Mouse (Mus musculus) hindbrain, embryonic 10.5 days (tissue): ENCODE results near the gene Gm45837. TPM values are rescaled to one million over a fixed set of nuclear protein-coding genes. Genes with fewer than 3 reads are reported as not detected.
A peak's percentile ranks its signal among the peaks of the same experiment; 100 is the strongest.

ENCODE experiments used
- DNase-seq: peaks from one replicate; pipeline ENCODE4 v3.0.0-alpha.2; 2017; ENCODE audit warnings: low spot score
- H3K27ac ChIP-seq: fragments of 300-500 bp; sonication (generic); 2 replicates; pipeline ENCODE4 v1.5.1; 2016; ENCODE audit warnings: mild to moderate bottlenecking, moderate library complexity
- H3K27me3 ChIP-seq: fragments of 300-500 bp; sonication (generic); 2 replicates; pipeline ENCODE4 v1.6.1; 2016; ENCODE audit warnings: mild to moderate bottlenecking; ENCODE audit not compliant: poor library complexity, insufficient read depth, severe bottlenecking
- H3K36me3 ChIP-seq: fragments of 300-500 bp; sonication (generic); 2 replicates; pipeline ENCODE4 v1.6.1; 2016; ENCODE audit warnings: mild to moderate bottlenecking, moderate library complexity
- H3K4me1 ChIP-seq: fragments of 300-500 bp; sonication (generic); replicated peaks from 2 replicates; pipeline ENCODE4 v1.6.1; 2016; ENCODE audit warnings: mild to moderate bottlenecking
- H3K4me3 ChIP-seq: fragments of 300-500 bp; sonication (generic); 2 replicates; pipeline ENCODE4 v1.5.1; 2016; ENCODE audit warnings: mild to moderate bottlenecking, moderate library complexity
- H3K9me3 ChIP-seq: fragments of 300-500 bp; sonication (generic); 2 replicates; pipeline ENCODE4 v1.6.1; 2016; ENCODE audit warnings: mild to moderate bottlenecking, moderate library complexity
- WGBS: fragments of 180-500 bp; shearing (Covaris S2); methylation state at CpG from one replicate; pipeline ENCODE4 v1.1.7; 2016; 5-methylcytosine and 5-hydroxymethylcytosine counted together
- polyA plus RNA-seq: library from polyadenylated mRNA; unstranded; fragments of >200 nt; fragmentation: Nextera tagmentation; extraction: Ambion mirVana; gene quantifications from 2 replicates; pipeline ENCODE4 v1.2.1, GENCODE M21; 2016

The Gm45837 gene
- polyA plus RNA-seq, 1 experiment from 2014 or later: 1.3 TPM

DNA sequence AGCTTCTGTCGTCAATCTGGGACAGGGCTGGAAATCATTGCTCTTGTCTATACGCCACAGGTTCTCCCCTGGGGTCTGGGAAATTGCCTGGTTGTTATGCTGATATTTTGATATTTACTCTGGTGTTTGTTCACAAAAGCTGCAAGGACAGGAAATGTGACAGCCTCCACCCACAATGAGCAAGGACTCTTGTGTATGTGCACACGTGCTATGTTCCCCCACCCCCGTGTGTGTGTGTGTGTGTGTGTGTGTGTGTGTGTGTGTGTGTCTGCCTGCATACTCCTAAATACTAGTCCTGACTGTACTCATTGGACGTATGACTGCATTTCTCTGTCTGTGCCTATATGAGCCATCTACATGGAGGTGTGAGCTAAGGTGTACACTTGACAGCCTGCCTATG lies 67.4 kb downstream of the Gm45837 start:
- WGBS: 75% methylated on average over 5 of the region's 5 CpGs
- Histone ChIP-seq H3K4me3 (no peak overlapping the region), H3K27me3 (no peaks in the 10 kb centered on the region), H3K27ac (no peak overlapping the region), H3K36me3 (no peaks in the 10 kb centered on the region), H3K4me1 (peaks cover 33% of the 10 kb centered on the region), H3K9me3 (no peaks in the 10 kb centered on the region)
- no peak for DNase-seq

DNA sequence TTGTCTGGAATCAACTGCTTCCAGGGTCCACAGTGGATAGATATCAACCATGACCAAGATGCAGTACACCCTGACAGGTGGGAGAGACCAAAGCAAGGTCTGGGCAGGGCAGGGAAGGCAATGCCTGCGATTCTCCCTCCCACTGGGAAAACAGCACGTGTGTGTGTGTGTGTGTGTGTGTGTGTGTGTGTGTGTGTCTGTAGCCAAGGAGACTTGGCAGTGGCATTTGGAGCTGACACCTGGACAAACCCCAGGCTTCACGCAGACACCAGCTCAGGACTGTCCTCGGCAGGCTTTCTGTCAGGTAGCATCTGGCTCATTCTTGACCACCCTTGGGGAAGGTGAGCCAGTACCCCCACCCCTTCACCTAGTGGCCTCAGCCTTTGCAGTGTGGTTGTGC lies 69.2 kb downstream of the Gm45837 start:
- Histone ChIP-seq H3K4me3 (no peak overlapping the region), H3K27me3 (no peaks in the 10 kb centered on the region), H3K36me3 (no peaks in the 10 kb centered on the region), H3K9me3 (no peaks in the 10 kb centered on the region), H3K27ac (no peak overlapping the region), H3K4me1 (peaks cover 38% of the 10 kb centered on the region)
- 86% methylated on average over 4 of the region's 4 CpGs for WGBS
- no peak for DNase-seq

DNA sequence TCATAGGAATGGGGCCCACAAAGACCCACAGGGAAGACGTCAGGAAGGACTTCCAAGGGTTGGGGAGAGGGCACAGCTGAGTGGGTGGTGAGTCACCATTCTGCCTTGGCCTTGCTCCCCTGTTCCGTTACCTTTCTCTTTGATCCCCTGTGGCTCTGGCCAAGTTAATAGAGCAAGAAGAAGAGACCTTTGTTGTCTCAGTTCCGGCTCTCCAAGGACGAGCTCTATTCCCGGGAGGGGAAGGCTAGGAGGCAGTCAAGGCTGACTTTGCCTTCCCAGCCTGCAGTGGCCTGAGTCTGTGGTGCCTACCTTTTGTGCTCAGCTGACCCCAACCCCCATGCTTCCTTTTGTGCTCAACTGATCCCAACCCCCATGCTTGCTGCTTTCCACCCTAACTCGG lies 70.0 kb downstream of the Gm45837 start:
- no peak for DNase-seq
- H3K9me3 ChIP-seq: no peaks in the 10 kb centered on the region
- peaks cover 38% of the 10 kb centered on the region for H3K4me1 ChIP-seq
- H3K36me3 ChIP-seq: no peaks in the 10 kb centered on the region
- H3K27ac ChIP-seq: no peak overlapping the region
- WGBS: 57% methylated on average over 6 of the region's 6 CpGs
- H3K4me3 ChIP-seq: no peak overlapping the region
- no peaks in the 10 kb centered on the region for H3K27me3 ChIP-seq

DNA sequence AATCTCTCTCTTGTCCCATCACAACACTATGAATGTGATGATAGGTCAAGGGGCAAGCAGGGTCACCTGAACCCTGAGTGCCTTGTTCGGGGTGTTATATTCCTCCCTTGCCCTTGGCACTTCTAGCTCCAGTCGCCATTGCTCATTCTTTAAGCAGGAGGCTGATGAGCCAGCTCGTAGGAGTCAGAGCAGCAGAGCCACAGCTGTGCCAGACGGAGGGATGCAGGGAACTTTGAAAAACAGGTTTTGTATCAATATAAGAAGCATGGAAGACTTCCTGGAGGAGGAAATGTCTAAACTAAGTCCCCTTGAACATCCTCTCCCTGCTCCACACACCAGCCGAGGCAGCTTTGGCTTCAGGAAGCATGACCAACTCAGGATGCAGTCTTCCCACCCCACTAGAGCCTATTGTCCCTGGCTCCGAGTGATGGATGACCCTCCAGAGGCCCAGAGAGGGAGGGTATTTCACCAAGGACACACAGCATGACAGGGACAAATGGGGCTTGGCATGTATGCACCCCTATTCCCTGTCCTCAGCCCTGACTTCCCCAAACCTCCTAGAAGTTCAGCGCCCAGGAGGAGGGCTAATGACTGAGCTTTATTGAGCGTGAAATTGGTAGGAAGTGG lies 71.3 kb downstream of the Gm45837 start:
- no peak overlapping the region for H3K4me3 ChIP-seq
- 63% methylated on average over 8 of the region's 8 CpGs for WGBS
- H3K27me3 ChIP-seq: no peaks in the 10 kb centered on the region
- no peaks in the 10 kb centered on the region for H3K9me3 ChIP-seq
- no peak for DNase-seq
- no peak overlapping the region for H3K27ac ChIP-seq
- no peaks in the 10 kb centered on the region for H3K36me3 ChIP-seq
- H3K4me1 ChIP-seq: peaks cover 38% of the 10 kb centered on the region

DNA sequence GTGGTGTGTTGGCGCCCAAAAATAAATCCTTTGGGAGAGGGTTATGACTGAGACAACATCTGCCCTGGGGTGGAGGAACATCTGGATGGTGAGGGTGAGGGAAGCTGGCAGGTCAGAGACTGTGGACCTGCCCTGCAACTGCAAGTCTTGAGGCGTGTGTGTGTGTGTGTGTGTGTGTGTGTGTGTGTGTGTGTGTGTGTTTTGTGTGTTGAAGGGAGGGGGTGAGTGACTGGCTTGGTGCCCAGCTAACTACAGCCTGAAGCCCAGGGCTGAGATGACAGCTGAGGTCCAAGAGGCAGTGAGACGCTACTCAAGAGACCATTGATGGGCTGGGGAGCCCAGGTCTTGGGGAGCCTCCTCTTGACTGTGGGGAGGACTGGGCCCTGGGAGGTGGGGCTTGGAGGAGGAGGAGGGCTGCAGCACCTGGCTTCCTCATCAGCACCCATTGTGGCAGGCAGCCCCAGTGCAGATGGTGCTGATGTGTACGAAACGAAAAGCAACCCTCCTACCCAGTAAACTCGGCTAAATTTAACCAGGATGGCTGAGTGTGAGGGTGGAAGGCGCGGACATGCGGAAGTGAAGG lies 71.9 kb downstream of the Gm45837 start:
- Histone ChIP-seq H3K36me3 (no peaks in the 10 kb centered on the region), H3K9me3 (no peaks in the 10 kb centered on the region), H3K4me1 (peaks cover 38% of the 10 kb centered on the region), H3K27ac (no peak overlapping the region; the same call in none of the 2 replicates), H3K27me3 (no peaks in the 10 kb centered on the region), H3K4me3 (no peak overlapping the region)
- DNase-seq: no peak
- 81% methylated on average over 9 of the region's 9 CpGs for WGBS

DNA sequence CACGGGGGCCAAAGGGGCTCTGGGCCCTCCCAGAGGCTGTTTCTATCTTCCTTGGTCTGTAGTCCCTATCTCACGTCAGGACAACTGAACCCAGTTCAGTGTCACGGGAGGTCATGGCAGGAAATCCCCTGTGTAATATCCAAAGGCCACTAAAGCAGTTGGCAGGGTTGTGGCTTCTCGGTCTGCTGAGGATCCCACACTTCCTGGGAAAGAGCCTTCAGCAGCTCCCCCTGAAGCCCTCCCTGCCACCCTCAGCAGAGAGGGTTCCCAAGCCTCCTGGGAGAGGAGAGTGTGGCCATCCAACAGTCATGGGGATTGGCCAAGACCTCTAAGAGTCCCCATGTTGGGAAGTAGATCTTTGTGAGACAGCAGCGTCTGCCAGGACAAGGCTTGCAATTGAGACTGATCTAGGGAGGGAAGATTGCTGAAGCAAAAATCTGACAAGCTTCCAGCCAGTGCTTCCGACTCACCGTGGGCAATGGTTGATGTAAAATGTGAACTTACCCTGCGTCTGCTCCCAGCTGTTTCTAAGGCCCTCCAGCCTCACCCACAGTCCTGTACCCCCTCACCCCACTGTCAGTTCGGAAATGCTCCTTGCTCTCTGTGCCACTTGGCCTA lies 72.9 kb downstream of the Gm45837 start:
- Histone ChIP-seq H3K36me3 (no peaks in the 10 kb centered on the region), H3K4me1 (peaks cover 32% of the 10 kb centered on the region), H3K4me3 (no peak overlapping the region), H3K9me3 (no peaks in the 10 kb centered on the region), H3K27me3 (no peaks in the 10 kb centered on the region), H3K27ac (0 out of 2 replicates have a peak overlapping the region, but pooled peaks have one; percentile 4)
- 74% methylated on average over 9 of the region's 9 CpGs for WGBS
- DNase-seq: no peak

DNA sequence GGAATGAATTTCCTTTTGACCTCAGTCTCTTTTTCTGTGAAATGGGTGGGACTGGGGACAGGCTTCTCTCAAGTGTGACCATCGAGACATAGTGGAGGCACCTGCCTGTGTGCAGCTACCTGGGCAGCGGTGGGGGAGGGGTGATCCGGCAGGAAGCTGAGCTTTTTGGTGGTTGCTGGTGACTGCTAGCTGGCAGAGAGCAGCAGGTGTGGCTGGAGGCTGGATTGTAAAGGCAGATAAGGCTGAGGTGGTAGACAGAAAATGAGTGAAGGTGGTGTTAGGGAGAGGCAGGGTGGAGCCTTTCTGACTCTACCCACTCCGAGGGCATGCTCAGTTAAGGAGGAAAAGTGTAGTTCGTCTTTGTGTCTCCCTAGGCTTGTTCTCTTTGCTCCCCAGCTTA lies 76.4 kb downstream of the Gm45837 start:
- DNase-seq: no peak
- H3K9me3 ChIP-seq: no peaks in the 10 kb centered on the region
- no peak overlapping the region for H3K27ac ChIP-seq
- 83% methylated on average over 5 of the region's 5 CpGs for WGBS
- H3K27me3 ChIP-seq: no peaks in the 10 kb centered on the region
- no peak overlapping the region for H3K4me3 ChIP-seq
- H3K4me1 ChIP-seq: peaks cover 21% of the 10 kb centered on the region; the same call in 1 of the 2 replicates
- no peaks in the 10 kb centered on the region for H3K36me3 ChIP-seq

DNA sequence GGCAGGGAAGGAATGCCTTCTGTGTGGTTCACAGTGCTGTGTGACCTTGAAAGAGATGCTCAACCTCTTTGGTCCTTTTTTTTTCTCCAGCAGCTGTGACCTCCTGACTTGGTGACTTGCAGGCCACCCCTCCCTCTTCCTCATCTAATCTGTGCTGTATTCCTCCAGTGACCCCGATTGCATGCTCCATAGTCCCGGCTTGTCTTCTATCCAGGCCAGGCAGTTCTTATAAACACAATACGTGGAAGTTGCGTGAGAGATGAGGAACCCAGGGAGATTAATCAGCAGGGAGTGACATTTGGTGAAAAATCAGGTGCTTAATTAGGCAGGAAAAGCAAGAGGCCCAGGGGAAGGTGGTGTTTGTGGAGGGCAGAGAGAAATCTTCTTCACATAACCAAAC lies 80.3 kb downstream of the Gm45837 start:
- no peak for DNase-seq
- Histone ChIP-seq H3K27me3 (no peaks in the 10 kb centered on the region), H3K4me1 (peaks cover 4% of the 10 kb centered on the region; the same call in 1 of the 2 replicates), H3K27ac (no peak overlapping the region), H3K4me3 (no peak overlapping the region), H3K36me3 (no peaks in the 10 kb centered on the region), H3K9me3 (no peaks in the 10 kb centered on the region)
- 69% methylated on average over 4 of the region's 4 CpGs for WGBS

DNA sequence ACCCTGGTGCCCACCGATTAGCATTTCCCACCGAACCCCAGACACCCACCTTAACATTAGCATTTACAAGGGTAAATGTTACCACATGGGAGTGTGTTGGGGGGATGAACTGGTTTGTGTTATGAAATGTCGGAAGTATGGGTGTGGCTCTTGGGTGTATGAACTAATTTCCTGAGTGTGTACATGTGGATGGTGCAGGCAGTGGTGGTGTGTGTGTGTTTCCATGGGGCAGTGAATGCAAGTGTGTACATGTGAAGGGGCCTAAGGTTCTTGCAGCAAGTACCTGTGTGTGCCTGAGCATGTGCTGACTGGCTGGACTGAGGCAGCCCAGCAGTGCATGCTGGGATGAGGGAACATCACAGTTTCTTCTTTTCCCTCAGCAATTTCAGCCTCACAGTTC lies 87.7 kb downstream of the Gm45837 start:
- H3K9me3 ChIP-seq: peaks cover 3% of the 10 kb centered on the region
- peaks cover 20% of the 10 kb centered on the region for H3K4me1 ChIP-seq
- 93% methylated on average over 3 of the region's 3 CpGs for WGBS
- no peak overlapping the region for H3K27ac ChIP-seq
- H3K4me3 ChIP-seq: no peak overlapping the region
- no peak for DNase-seq
- H3K27me3 ChIP-seq: peaks cover 17% of the 10 kb centered on the region
- no peaks in the 10 kb centered on the region for H3K36me3 ChIP-seq

DNA sequence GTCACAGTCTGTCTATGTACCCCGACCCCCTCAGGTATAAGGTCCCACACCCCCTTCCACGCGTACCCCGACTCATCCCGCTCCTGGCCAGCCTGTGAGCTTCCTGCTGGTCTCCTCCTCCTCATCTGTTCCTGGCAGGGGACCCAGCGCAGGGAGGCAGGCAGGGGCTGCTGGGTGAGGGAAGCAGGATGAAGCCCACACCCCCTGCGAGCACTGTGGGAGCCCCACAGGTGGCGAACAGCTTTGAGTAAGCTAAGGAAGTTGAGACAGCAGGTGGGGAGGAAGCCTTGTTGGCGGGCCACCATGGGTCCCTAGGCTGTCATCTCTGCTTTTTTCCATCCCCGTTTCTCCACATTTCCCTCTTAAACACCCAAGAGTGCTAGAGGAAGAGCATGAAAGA lies 88.6 kb downstream of the Gm45837 start:
- 41% methylated on average over 10 of the region's 10 CpGs for WGBS
- peaks cover 29% of the 10 kb centered on the region for H3K4me1 ChIP-seq
- H3K36me3 ChIP-seq: no peaks in the 10 kb centered on the region
- H3K9me3 ChIP-seq: peaks cover 3% of the 10 kb centered on the region
- no peak overlapping the region for H3K27ac ChIP-seq
- peaks cover 26% of the 10 kb centered on the region for H3K27me3 ChIP-seq
- DNase-seq: no peak
- no peak overlapping the region for H3K4me3 ChIP-seq

DNA sequence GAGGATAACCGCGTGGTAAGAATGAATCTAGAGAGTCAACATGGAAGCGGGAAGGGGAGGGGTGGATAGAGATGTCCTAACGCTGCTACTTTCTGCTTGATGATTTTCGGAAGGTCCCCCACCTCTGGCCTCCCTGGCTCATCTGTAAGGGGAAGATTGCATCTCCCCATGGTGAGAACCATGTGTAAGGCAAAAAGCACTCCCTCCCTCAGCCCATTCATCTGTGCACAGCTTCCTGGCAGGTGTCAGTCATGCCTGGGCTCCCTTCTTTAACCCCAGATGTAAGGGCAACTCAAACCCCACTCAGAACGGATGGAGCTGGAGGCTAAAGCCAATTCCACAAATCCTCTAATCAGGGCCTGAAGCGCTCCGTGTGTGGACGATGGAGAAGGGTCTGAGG lies 89.0 kb downstream of the Gm45837 start:
- Histone ChIP-seq H3K4me3 (no peak overlapping the region), H3K36me3 (no peaks in the 10 kb centered on the region), H3K9me3 (peaks cover 3% of the 10 kb centered on the region), H3K27ac (no peak overlapping the region), H3K4me1 (peaks cover 33% of the 10 kb centered on the region), H3K27me3 (peaks cover 30% of the 10 kb centered on the region)
- WGBS: 74% methylated on average over 9 of the region's 9 CpGs
- DNase-seq: no peak

DNA sequence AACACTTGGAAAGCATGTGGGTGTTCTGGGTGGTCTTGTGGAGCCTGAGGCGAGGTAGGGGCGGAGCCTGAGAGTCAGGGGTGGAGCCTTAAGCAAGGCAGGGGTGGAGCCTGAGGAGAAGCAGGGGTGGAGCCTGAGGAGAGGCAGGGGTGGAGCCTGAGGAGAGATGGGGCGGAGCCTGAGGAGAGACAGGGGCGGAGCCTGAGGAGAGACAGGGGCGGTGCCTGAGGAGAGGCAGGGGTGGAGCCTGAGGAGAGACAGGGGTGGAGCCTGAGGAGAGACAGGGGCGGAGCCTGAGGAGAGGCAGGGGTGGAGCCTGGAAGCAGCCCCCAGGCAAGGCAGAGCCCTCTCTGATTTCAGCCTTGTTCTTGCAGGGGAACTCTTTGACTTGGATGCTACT lies 90.5 kb downstream of the Gm45837 start:
- H3K27me3 ChIP-seq: peaks cover 46% of the 10 kb centered on the region

DNA sequence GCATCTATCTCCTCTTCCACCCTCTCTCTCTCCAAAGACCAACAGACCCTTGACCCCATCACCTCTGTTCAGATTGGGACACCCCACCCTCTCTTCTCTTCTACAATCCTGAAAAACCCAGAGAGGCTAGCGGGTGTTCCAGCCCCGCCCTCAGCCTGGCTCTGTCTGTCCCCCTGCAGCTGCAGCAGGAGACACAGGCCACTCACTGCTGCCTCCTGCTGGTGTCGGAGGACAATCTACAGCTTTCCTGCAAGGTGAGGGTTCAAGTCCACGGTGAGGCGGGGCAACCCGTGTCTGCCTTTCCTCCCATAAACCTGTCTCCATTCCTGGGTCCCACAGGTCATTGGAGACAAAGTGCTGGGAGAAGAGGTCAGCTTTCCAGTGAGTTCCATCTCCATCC lies 91.0 kb downstream of the Gm45837 start:
- H3K36me3 ChIP-seq: no peaks in the 10 kb centered on the region
- peaks cover 48% of the 10 kb centered on the region for H3K27me3 ChIP-seq
- peaks cover 3% of the 10 kb centered on the region for H3K9me3 ChIP-seq
- WGBS: 73% methylated on average over 6 of the region's 6 CpGs
- H3K4me1 ChIP-seq: peaks cover 29% of the 10 kb centered on the region
- H3K4me3 ChIP-seq: no peak overlapping the region
- DNase-seq: no peak
- no peak overlapping the region for H3K27ac ChIP-seq

More for the DNA sequence above, 90.5 kb downstream of the Gm45837 start:
- 77% methylated on average over 6 of the region's 6 CpGs for WGBS
- H3K9me3 ChIP-seq: peaks cover 3% of the 10 kb centered on the region
- no peak overlapping the region for H3K27ac ChIP-seq
- H3K4me1 ChIP-seq: peaks cover 34% of the 10 kb centered on the region
- no peaks in the 10 kb centered on the region for H3K36me3 ChIP-seq
- no peak for DNase-seq
- no peak overlapping the region for H3K4me3 ChIP-seq
